Mouse (Mus musculus) CH12.LX (cell line): ENCODE results near the gene Dpf3. TPM values are rescaled to one million over a fixed set of nuclear protein-coding genes. Genes with fewer than 3 reads are reported as not detected.
A peak's percentile ranks its signal among the peaks of the same experiment; 100 is the strongest.

Source experiments
- DNase-seq: peaks from one replicate; pipeline ENCODE4 v3.0.0-alpha.2; 2013; ENCODE audit errors: extremely low read depth
- H3K27ac ChIP-seq: 2 replicates; pipeline ENCODE4 v1.5.1; 2012; ENCODE audit warnings: low read depth, mild to moderate bottlenecking, control low read depth, moderate library complexity; ENCODE audit not compliant: insufficient read depth
- H3K27me3 ChIP-seq: replicated peaks from 2 replicates; pipeline ENCODE3; 2012; ENCODE audit warnings: inconsistent platforms
- H3K36me3 ChIP-seq, 2 experiments: replicated peaks in 1 of 2; 2 replicates each; pipeline versions ENCODE3 to v1.6.1; 2012; ENCODE audit warnings: inconsistent platforms in 1 of 2, low read length in 1 of 2, mild to moderate bottlenecking in 1 of 2, mixed read lengths in 1 of 2, moderate library complexity in 1 of 2; ENCODE audit not compliant: control insufficient read depth in 1 of 2, insufficient read depth in 1 of 2
- H3K4me1 ChIP-seq, 2 experiments: 2 replicates each; pipeline ENCODE4 v1.6.1; 2012; ENCODE audit warnings: inconsistent platforms in 1 of 2, moderate library complexity in 1 of 2; ENCODE audit not compliant: insufficient read depth in 2 of 2, control insufficient read depth in 1 of 2
- H3K4me2 ChIP-seq: 2 replicates; pipeline ENCODE4 v1.6.1; 2012; ENCODE audit warnings: low read depth, mild to moderate bottlenecking, control low read depth; ENCODE audit not compliant: poor library complexity, insufficient read depth, severe bottlenecking
- H3K4me3 ChIP-seq, 3 experiments: fragments of 150-350 bp in 1 of 3; sonication (generic) in 1 of 3; replicated peaks in 1 of 3; 2 replicates each; pipeline versions ENCODE3 to v1.5.1; 2011 to 2012; ENCODE audit warnings: low read depth in 2 of 3, low read length in 2 of 3, mild to moderate bottlenecking in 2 of 3, moderate library complexity in 2 of 3, control low read depth in 1 of 3, improper control_type of control experiment in 1 of 3, inconsistent platforms in 1 of 3, mixed read lengths in 1 of 3; ENCODE audit not compliant: poor library complexity in 1 of 3
- H3K79me2 ChIP-seq: replicated peaks from 2 replicates; pipeline ENCODE4 v1.6.1; 2012; ENCODE audit warnings: mild to moderate bottlenecking, moderate library complexity; ENCODE audit not compliant: control insufficient read depth, poor library complexity, insufficient read depth, severe bottlenecking; ENCODE audit errors: extremely low read depth
- H3K9ac ChIP-seq: 2 replicates; pipeline ENCODE4 v1.6.1; 2012; ENCODE audit warnings: low read depth, mild to moderate bottlenecking, control low read depth, moderate library complexity; ENCODE audit not compliant: insufficient read depth
- H3K9me3 ChIP-seq: replicated peaks from 2 replicates; pipeline ENCODE3; 2012; ENCODE audit warnings: low read length, inconsistent platforms, mixed read lengths
- BHLHE40 ChIP-seq: IDR thresholded peaks from 2 replicates; pipeline ENCODE4 v1.6.1; 2011; ENCODE audit warnings: mild to moderate bottlenecking, low read depth, low read length, improper control_type of control experiment
- CHD1 ChIP-seq: IDR thresholded peaks from 2 replicates; pipeline ENCODE4 v1.6.1; 2012; ENCODE audit warnings: low read depth, low read length, improper control_type of control experiment, inconsistent platforms
- CHD2 ChIP-seq: IDR thresholded peaks from 2 replicates; pipeline ENCODE4 v1.6.1; 2011; ENCODE audit warnings: low read length, improper control_type of control experiment
- CTCF ChIP-seq, 2 experiments: IDR thresholded peaks in 1 of 2; conservative IDR thresholded peaks in 1 of 2; 2 replicates each; pipeline ENCODE4 v1.5.1; 2011 to 2012; ENCODE audit warnings: low read depth in 2 of 2, low read length in 2 of 2, improper control_type of control experiment in 1 of 2, inconsistent platforms in 1 of 2, mild to moderate bottlenecking in 1 of 2, moderate library complexity in 1 of 2
- E2F4 ChIP-seq: IDR thresholded peaks from 2 replicates; pipeline ENCODE4 v1.6.1; 2011; ENCODE audit warnings: low read depth, low read length, improper control_type of control experiment; ENCODE audit not compliant: insufficient replicate concordance
- ELF1 ChIP-seq: IDR thresholded peaks from 2 replicates; pipeline ENCODE4 v1.6.1; 2014; ENCODE audit warnings: low read depth, mild to moderate bottlenecking, inconsistent platforms, low read length, improper control_type of control experiment
- ETS1 ChIP-seq: conservative IDR thresholded peaks from 2 replicates; pipeline ENCODE4 v1.6.1; 2012; ENCODE audit warnings: low read depth, mild to moderate bottlenecking, inconsistent platforms, low read length, improper control_type of control experiment, moderate library complexity
- GABPA ChIP-seq: IDR thresholded peaks from 2 replicates; pipeline ENCODE4 v1.6.1; 2012; ENCODE audit warnings: low read depth, low read length, improper control_type of control experiment, inconsistent platforms; ENCODE audit not compliant: insufficient replicate concordance
- IRF4 ChIP-seq: IDR thresholded peaks from 2 replicates; pipeline ENCODE4 v1.6.1; 2014; ENCODE audit warnings: low read depth, mild to moderate bottlenecking, inconsistent platforms, low read length, improper control_type of control experiment
- JUN ChIP-seq: IDR thresholded peaks from 2 replicates; pipeline ENCODE4 v1.6.1; 2011; ENCODE audit warnings: low read depth, mild to moderate bottlenecking, low read length, improper control_type of control experiment, moderate library complexity; ENCODE audit not compliant: insufficient read depth
- JUND ChIP-seq: conservative IDR thresholded peaks from 2 replicates; pipeline ENCODE4 v1.6.1; 2011; ENCODE audit warnings: low read depth, low read length, improper control_type of control experiment
- MAX ChIP-seq: IDR thresholded peaks from 2 replicates; pipeline ENCODE4 v1.6.1; 2011; ENCODE audit warnings: low read length, improper control_type of control experiment
- MAZ ChIP-seq: IDR thresholded peaks from 2 replicates; pipeline ENCODE4 v1.6.1; 2012; ENCODE audit warnings: low read depth, mild to moderate bottlenecking, inconsistent platforms, low read length, improper control_type of control experiment, moderate library complexity
- MEF2A ChIP-seq: IDR thresholded peaks from 2 replicates; pipeline ENCODE4 v1.6.1; 2014; ENCODE audit warnings: low read depth, mild to moderate bottlenecking, inconsistent platforms, low read length, improper control_type of control experiment, borderline replicate concordance
- MXI1 ChIP-seq: IDR thresholded peaks from 2 replicates; pipeline ENCODE4 v1.6.1; 2011; ENCODE audit warnings: mild to moderate bottlenecking, low read depth, low read length, improper control_type of control experiment
- MYC ChIP-seq: IDR thresholded peaks from 2 replicates; pipeline ENCODE4 v1.6.1; 2011; ENCODE audit warnings: low read depth, mild to moderate bottlenecking, improper control_type of control experiment, low read length
- NELFE ChIP-seq: IDR thresholded peaks from 2 replicates; pipeline ENCODE4 v1.6.1; 2011; ENCODE audit warnings: low read depth, low read length, improper control_type of control experiment
- NRF1 ChIP-seq: IDR thresholded peaks from 2 replicates; pipeline ENCODE4 v1.6.1; 2014; ENCODE audit warnings: low read depth, mild to moderate bottlenecking, inconsistent platforms, low read length, improper control_type of control experiment, moderate library complexity
- POLR2A ChIP-seq: IDR thresholded peaks from 2 replicates; pipeline ENCODE4 v1.6.1; 2011; ENCODE audit warnings: low read depth, mild to moderate bottlenecking, improper control_type of control experiment, low read length
- POLR2AphosphoS2 ChIP-seq: IDR thresholded peaks from 2 replicates; pipeline ENCODE4 v1.6.1; 2011; ENCODE audit warnings: low read depth, low read length, improper control_type of control experiment
- RAD21 ChIP-seq: IDR thresholded peaks from 2 replicates; pipeline ENCODE4 v1.6.1; 2011; ENCODE audit warnings: low read depth, mild to moderate bottlenecking, low read length, improper control_type of control experiment, moderate library complexity
- RCOR1 ChIP-seq: conservative IDR thresholded peaks from 2 replicates; pipeline ENCODE4 v1.6.1; 2012; ENCODE audit warnings: low read depth, mild to moderate bottlenecking, inconsistent platforms, low read length, improper control_type of control experiment
- SIN3A ChIP-seq: IDR thresholded peaks from 2 replicates; pipeline ENCODE4 v1.6.1; 2012; ENCODE audit warnings: low read length, improper control_type of control experiment, inconsistent platforms
- SMC3 ChIP-seq: IDR thresholded peaks from 2 replicates; pipeline ENCODE4 v1.6.1; 2011; ENCODE audit warnings: low read depth, low read length, improper control_type of control experiment
- TBP ChIP-seq: conservative IDR thresholded peaks from 2 replicates; pipeline ENCODE4 v1.6.1; 2011; ENCODE audit warnings: low read depth, low read length, improper control_type of control experiment
- TCF12 ChIP-seq: IDR thresholded peaks from 2 replicates; pipeline ENCODE4 v1.6.1; 2014; ENCODE audit warnings: low read depth, mild to moderate bottlenecking, inconsistent platforms, low read length, improper control_type of control experiment
- UBTF ChIP-seq: IDR thresholded peaks from 2 replicates; pipeline ENCODE4 v1.6.1; 2012; ENCODE audit warnings: low read depth, mild to moderate bottlenecking, inconsistent platforms, low read length, improper control_type of control experiment, moderate library complexity
- USF1 ChIP-seq: IDR thresholded peaks from 2 replicates; pipeline ENCODE4 v1.6.1; 2014; ENCODE audit warnings: low read depth, mild to moderate bottlenecking, inconsistent platforms, low read length, improper control_type of control experiment
- USF2 ChIP-seq: conservative IDR thresholded peaks from 2 replicates; pipeline ENCODE4 v1.6.1; 2011; ENCODE audit warnings: low read depth, low read length, improper control_type of control experiment
- ZC3H11A ChIP-seq: IDR thresholded peaks from 2 replicates; pipeline ENCODE4 v1.6.1; 2012; ENCODE audit warnings: low read depth, mild to moderate bottlenecking, inconsistent platforms, low read length, improper control_type of control experiment
- ZKSCAN1 ChIP-seq: IDR thresholded peaks from 2 replicates; pipeline ENCODE4 v1.6.1; 2012; ENCODE audit warnings: low read depth, inconsistent platforms, low read length, improper control_type of control experiment, borderline replicate concordance
- ZNF384 ChIP-seq: IDR thresholded peaks from 2 replicates; pipeline ENCODE4 v1.6.1; 2012; ENCODE audit warnings: low read depth, low read length, improper control_type of control experiment, inconsistent platforms
- dilution Hi-C: fragments of 300-500 bp; cut with MboI; formaldehyde crosslinking; loops from 2 replicates; pipeline ENCODE4 v1.14.3; 2020; ENCODE audit warnings: low sequenced_read_pairs; ENCODE audit not compliant: extremely low pct_unique_long_range_greater_than_20kb, extremely low pct_ligation_motif_present
- in situ Hi-C: fragments of 300-500 bp; cut with MboI; formaldehyde crosslinking; loops from 3 replicates; pipeline ENCODE4 v1.14.3; 2019; ENCODE audit warnings: low sequenced_read_pairs, low pct_ligation_motif_present, low pct_unique_long_range_greater_than_20kb, mixed read lengths
- polyA plus RNA-seq: library from polyadenylated mRNA; unstranded; fragments of >175 nt; gene quantifications from 2 replicates; pipeline ENCODE4 v1.2.1, GENCODE M21; 2012; ENCODE audit warnings: low read depth; ENCODE audit not compliant: insufficient read length
- total RNA-seq, 2 experiments: library from RNA; depleted of rRNA; stranded (reverse); fragments of 300-350 nt in 1 of 2; fragments of >200 nt in 1 of 2; gene quantifications; 2 replicates each; pipeline ENCODE4 v1.2.3; 2012 to 2014

Gene Dpf3
- total RNA-seq (2012; rRNA removed) (0.42 TPM in 2 replicates), total RNA-seq (2014; rRNA removed) (0.85 and 1.2 TPM in 2 replicates), polyA plus RNA-seq (1.2 and 3.2 TPM in 2 replicates)

DNA sequence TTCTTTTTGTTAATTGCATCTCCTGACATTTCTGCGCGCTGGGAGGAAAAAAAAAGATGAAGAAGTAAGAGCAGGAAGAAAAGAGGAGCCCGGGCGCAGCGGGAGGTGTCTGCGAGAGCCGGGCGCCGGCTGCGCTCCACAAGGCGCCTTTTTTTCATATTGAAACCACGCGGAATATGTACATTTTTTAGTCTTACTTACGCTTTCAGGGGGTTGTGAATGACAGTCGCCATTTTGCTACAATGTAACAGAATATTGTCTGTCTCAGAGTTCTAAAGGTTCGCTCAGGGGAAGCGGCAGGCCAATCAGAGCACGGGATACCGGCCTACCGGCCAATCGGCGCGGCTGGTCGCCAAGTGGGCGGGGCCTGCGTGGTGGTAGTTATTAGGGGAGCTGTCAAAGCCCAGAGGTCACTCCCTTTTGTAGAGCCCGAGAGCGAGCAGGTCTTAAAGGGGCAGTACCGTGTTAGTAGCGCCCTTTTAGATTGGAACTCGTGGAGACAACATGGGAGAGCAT is at the start of gene Dpf3:
Gene Dpf3, minus strand, starts transcription at position 241 of the 516 bp plus-strand sequence.
- in situ Hi-C loops (no loop called here), dilution Hi-C loops (no loop called here)
- no peak for TF ChIP-seq JUND
- TF ChIP-seq TBP: peak; percentile 76
- TF ChIP-seq IRF4: peak; percentile 28; the same call in 1 of the 2 replicates
- no peak for TF ChIP-seq TCF12
- TF ChIP-seq MEF2A: no peak
- no peak for TF ChIP-seq RAD21
- TF ChIP-seq CTCF (conservative IDR thresholded peaks at IDR 0.05 in 1 of 2, IDR thresholded peaks at IDR 0.05 in 1 of 2; ENCODE audit: low read depth in 2 of 2, low read length in 2 of 2): no peak
- TF ChIP-seq ZKSCAN1: no peak
- TF ChIP-seq GABPA: no peak
- TF ChIP-seq UBTF: no peak
- TF ChIP-seq SIN3A: peak; percentile 77
- TF ChIP-seq POLR2AphosphoS2: no peak
- peak; percentile 33; the same call in 1 of the 2 replicates for TF ChIP-seq CHD2
- no peak for TF ChIP-seq CHD1
- TF ChIP-seq NELFE: 0 out of 2 replicates have a peak, but pooled peaks have one; percentile 15
- TF ChIP-seq USF1: no peak
- no peak for TF ChIP-seq ZC3H11A
- TF ChIP-seq RCOR1: no peak
- TF ChIP-seq ETS1: no peak
- no peak for TF ChIP-seq SMC3
- no peak for TF ChIP-seq JUN
- no peak for TF ChIP-seq ELF1
- peak; percentile 32 for TF ChIP-seq POLR2A
- peak; percentile 46; the same call in 1 of the 2 replicates for TF ChIP-seq NRF1
- no peak for TF ChIP-seq MAZ
- TF ChIP-seq MXI1: peak; percentile 52; the same call in 1 of the 2 replicates
- no peak for TF ChIP-seq ZNF384
- no peak for TF ChIP-seq BHLHE40
- TF ChIP-seq USF2: no peak
- no peak for TF ChIP-seq MYC
- TF ChIP-seq MAX: peak; percentile 40; the same call in 1 of the 2 replicates
- no peak for TF ChIP-seq E2F4
- Histone ChIP-seq H3K9ac (peak within 1 kb of the TSS; percentile 19; the same call in 1 of the 2 replicates), H3K4me3 (peak within 1 kb of the TSS; percentile 52 to 83 (median 62)), H3K79me2 (no peaks in the 10 kb centered on the region), H3K36me3 (no peaks in the 10 kb centered on the region), H3K4me1 (peaks cover 0 to 11% of the 10 kb centered on the region in 2 experiments; a peak in 2 of 4 replicates), H3K9me3 (peaks cover 8% of the 10 kb centered on the region), H3K27ac (no peak within 1 kb of the TSS), H3K4me2 (peak within 1 kb of the TSS; percentile 96), H3K27me3 (peaks cover 19% of the 10 kb centered on the region)
- peak; percentile 95 for DNase-seq
